Mouse (Mus musculus) neural tube, embryonic 12.5 days (tissue): ENCODE results near the gene Gpc5. TPM values are rescaled to one million over a fixed set of nuclear protein-coding genes. Genes with fewer than 3 reads are reported as not detected.

Experiments used
- ATAC-seq: fragments of 200-750 bp; cut with Nextera tagmentation; 2 replicates; pipeline ENCODE4 v1.8.0; 2017; ENCODE audit warnings: low read depth, mild to moderate bottlenecking, moderate TSS enrichment, moderate library complexity; ENCODE audit not compliant: low FRiP score
- H3K27ac ChIP-seq: fragments of 300-500 bp; sonication (generic); 2 replicates; pipeline ENCODE4 v1.5.1; 2016
- H3K27me3 ChIP-seq: fragments of 300-500 bp; sonication (generic); replicated peaks from 2 replicates; pipeline ENCODE4 v1.6.1; 2016; ENCODE audit warnings: mild to moderate bottlenecking
- H3K36me3 ChIP-seq: fragments of 300-500 bp; sonication (generic); 2 replicates; pipeline ENCODE4 v1.6.1; 2016; ENCODE audit warnings: mild to moderate bottlenecking
- H3K4me1 ChIP-seq: fragments of 300-500 bp; sonication (generic); 2 replicates; pipeline ENCODE4 v1.6.1; 2016
- H3K4me2 ChIP-seq: fragments of 300-500 bp; sonication (generic); replicated peaks from 2 replicates; pipeline ENCODE4 v1.6.1; 2016; ENCODE audit warnings: mild to moderate bottlenecking
- H3K4me3 ChIP-seq: fragments of 300-500 bp; sonication (generic); 2 replicates; pipeline ENCODE4 v1.5.1; 2016
- H3K9ac ChIP-seq: fragments of 300-500 bp; sonication (generic); 2 replicates; pipeline ENCODE4 v1.6.1; 2016; ENCODE audit warnings: mild to moderate bottlenecking
- H3K9me3 ChIP-seq: fragments of 300-500 bp; sonication (generic); 2 replicates; pipeline ENCODE4 v1.6.1; 2016; ENCODE audit warnings: mild to moderate bottlenecking
- WGBS: fragments of 180-500 bp; shearing (Covaris S2); methylation state at CpG from one replicate; pipeline ENCODE4 v1.1.7; 2016; 5-methylcytosine and 5-hydroxymethylcytosine counted together
- polyA plus RNA-seq: library from polyadenylated mRNA; unstranded; fragments of >200 nt; fragmentation: Nextera tagmentation; extraction: Ambion mirVana; gene quantifications from 2 replicates; pipeline ENCODE4 v1.2.1, GENCODE M21; 2016

Gene Gpc5
- polyA plus RNA-seq, 1 experiment from 2014 or later = 1.8 TPM

DNA sequence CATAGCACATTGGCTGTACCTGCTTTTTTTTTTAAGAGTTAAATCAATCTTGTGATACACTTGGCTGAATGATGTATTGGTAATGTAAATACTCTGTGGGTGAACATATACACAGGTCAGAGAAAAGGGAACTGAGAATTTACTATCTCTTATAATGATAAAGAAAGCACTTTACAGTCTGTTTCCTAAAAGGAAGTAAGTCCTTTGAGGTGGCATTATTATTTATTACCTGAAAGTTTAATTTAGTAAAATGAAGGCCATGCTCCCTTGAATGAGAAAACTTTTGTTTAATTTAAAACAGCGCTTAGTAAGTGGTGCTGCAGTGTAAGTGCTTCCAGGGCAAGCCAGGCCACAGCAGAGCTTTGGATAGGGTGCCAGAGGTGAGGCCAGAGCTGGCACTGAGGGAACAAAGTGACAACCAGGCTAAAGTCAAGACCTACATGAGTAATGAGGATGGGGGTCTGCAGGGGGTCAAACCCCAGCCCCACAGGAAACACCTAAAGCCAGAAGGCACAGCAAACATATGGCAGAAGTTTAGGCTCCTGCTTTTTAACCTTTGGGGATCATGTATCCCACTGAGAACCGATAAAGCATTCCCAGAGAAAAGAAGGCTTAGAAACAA lies 315.4 kb downstream of the Gpc5 start:
- H3K4me3 ChIP-seq = no peak overlapping the region
- H3K9ac ChIP-seq = no peak overlapping the region
- WGBS = 73% methylated on average over 2 of the region's 2 CpGs
- ATAC-seq = no peak
- H3K36me3 ChIP-seq = no peaks in the 10 kb centered on the region
- no peak overlapping the region for H3K4me2 ChIP-seq
- no peak overlapping the region for H3K27ac ChIP-seq
- no peaks in the 10 kb centered on the region for H3K4me1 ChIP-seq
- no peaks in the 10 kb centered on the region for H3K9me3 ChIP-seq
- H3K27me3 ChIP-seq = no peaks in the 10 kb centered on the region

DNA sequence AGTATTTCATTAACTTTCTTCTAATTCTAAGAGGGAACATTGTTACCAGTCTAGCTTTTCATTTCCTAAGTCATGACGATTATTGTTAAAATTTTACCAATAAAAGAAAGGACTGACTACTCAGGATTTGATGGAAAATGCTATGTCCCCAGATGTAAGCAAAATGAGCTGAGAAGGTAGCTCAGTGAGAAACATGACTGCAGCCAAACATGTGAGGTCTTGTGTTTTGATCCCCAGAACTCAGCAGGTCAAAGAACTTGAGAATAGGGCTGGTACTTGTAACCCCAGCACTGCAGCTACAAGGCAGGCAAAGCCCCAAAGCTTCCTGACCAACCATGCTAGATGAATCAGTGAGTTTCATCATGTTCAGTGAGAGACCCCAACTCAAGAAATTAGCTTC lies 318.9 kb downstream of the Gpc5 start:
- 89% methylated on average over 1 of the region's 1 CpGs for WGBS
- Histone ChIP-seq H3K4me2 (no peak overlapping the region), H3K4me1 (peaks cover 3% of the 10 kb centered on the region; the same call in 1 of the 2 replicates), H3K9me3 (no peaks in the 10 kb centered on the region), H3K36me3 (no peaks in the 10 kb centered on the region), H3K27ac (no peak overlapping the region), H3K27me3 (no peaks in the 10 kb centered on the region), H3K4me3 (no peak overlapping the region), H3K9ac (no peak overlapping the region)
- no peak for ATAC-seq

DNA sequence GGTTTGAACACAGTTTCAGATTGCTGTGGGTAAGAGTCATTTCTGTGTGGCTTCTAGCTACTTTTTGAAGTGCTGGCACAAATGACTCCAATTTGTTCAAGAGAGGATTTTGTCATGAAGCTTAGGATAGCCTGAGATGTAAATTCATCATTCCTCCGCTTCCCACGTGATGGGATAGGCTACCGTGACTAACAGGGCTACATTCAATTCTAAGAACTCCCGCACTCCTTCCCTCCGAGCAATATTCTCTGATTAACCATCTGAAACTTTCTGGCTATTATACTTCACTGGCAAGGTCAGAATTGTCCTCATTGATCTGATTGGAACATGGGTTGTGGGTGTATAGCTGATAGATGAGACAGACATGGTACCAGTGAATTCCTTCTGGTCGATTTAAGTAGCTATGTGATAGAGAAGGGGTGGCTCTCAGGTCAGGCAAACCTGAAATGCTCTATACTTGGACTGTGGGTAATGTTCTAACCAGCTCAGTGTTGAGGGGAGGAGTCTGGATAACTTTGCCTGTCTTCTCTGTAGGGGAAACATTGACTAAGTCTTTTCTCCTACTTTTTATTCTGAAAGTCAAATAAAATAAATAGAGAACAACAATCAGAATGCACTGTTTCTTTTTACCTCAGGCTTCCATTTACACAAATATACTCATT lies 319.6 kb downstream of the Gpc5 start:
- Histone ChIP-seq H3K9ac (no peak overlapping the region), H3K27ac (no peak overlapping the region), H3K4me2 (no peak overlapping the region), H3K4me3 (no peak overlapping the region), H3K36me3 (no peaks in the 10 kb centered on the region), H3K4me1 (peaks cover 3% of the 10 kb centered on the region; the same call in 1 of the 2 replicates), H3K9me3 (no peaks in the 10 kb centered on the region), H3K27me3 (no peaks in the 10 kb centered on the region)
- ATAC-seq = no peak
- WGBS = 53% methylated on average over 6 of the region's 6 CpGs

DNA sequence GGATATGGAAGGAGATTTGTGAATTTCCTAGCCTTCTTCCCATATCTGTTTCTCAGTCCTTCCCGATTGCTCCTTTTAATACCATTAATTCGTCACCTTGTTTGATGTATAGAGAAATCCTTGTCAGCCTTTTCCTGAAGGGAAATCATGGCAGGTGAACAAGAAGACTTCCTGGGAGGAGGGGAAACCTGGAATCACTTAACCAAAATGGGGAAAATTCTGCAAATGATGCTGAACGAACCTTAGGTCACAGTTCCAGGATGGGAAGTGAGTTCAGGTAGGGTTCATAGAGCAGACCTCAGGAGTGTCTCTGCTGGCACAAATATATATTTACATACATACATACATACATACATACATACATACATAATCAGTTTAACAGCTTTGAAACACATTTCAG lies 320.8 kb downstream of the Gpc5 start:
- H3K36me3 ChIP-seq = no peaks in the 10 kb centered on the region
- no peaks in the 10 kb centered on the region for H3K27me3 ChIP-seq
- H3K4me2 ChIP-seq = no peak overlapping the region
- no peak overlapping the region for H3K4me3 ChIP-seq
- 75% methylated on average over 3 of the region's 3 CpGs for WGBS
- H3K9me3 ChIP-seq = no peaks in the 10 kb centered on the region
- H3K9ac ChIP-seq = no peak overlapping the region
- no peak overlapping the region for H3K27ac ChIP-seq
- ATAC-seq = no peak
- H3K4me1 ChIP-seq = peaks cover 3% of the 10 kb centered on the region; the same call in 1 of the 2 replicates

DNA sequence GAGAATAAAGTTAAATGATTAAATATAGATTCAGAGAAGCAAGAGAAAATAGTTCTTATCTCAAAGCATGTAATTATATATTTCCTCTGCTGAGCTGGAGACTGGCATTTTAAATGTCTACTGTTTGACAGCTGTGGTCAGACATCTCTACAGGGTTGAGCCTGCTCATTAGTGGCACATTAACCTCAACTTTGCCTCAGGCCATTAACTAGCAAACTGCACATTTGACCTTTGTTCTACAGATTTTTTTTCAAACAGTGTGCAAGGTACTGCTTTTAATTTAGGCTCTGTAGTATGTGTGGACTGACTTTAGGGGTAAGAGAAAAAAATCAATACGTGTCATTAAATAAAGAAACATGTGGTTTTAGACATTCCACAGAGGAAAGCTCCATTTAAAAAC lies 321.4 kb downstream of the Gpc5 start:
- Histone ChIP-seq H3K4me1 (peaks cover 3% of the 10 kb centered on the region; the same call in 1 of the 2 replicates), H3K27me3 (no peaks in the 10 kb centered on the region), H3K36me3 (no peaks in the 10 kb centered on the region), H3K4me2 (no peak overlapping the region), H3K9ac (no peak overlapping the region), H3K9me3 (no peaks in the 10 kb centered on the region), H3K4me3 (no peak overlapping the region), H3K27ac (no peak overlapping the region)
- 68% methylated on average over 1 of the region's 1 CpGs for WGBS
- peak; percentile 48; the same call in 1 of the 2 replicates for ATAC-seq

DNA sequence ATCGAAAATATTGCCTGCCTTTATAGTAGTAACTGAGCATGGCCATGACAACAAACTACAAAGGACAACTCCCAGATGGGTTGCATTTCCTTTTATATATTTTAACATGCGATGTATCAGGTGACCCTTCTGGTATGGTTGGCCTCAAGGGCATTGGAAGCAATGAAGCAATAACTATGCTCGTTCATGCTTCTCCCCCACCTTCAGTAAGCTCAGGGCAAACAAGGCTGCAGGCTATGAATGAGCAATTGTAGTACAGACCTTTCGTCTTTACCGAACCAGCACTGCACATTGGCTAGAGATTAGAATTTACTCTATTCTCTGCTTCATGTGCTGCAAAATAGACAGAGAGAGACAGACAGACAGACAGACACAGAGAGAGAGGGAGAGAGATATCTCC lies 322.5 kb downstream of the Gpc5 start:
- WGBS = 60% methylated on average over 5 of the region's 5 CpGs
- no peak overlapping the region for H3K4me3 ChIP-seq
- no peaks in the 10 kb centered on the region for H3K27me3 ChIP-seq
- no peak overlapping the region for H3K9ac ChIP-seq
- peak; percentile 29; the same call in 1 of the 2 replicates for ATAC-seq
- H3K27ac ChIP-seq = no peak overlapping the region
- H3K36me3 ChIP-seq = no peaks in the 10 kb centered on the region
- H3K4me2 ChIP-seq = no peak overlapping the region
- peaks cover 3% of the 10 kb centered on the region; the same call in 1 of the 2 replicates for H3K4me1 ChIP-seq
- no peaks in the 10 kb centered on the region for H3K9me3 ChIP-seq

DNA sequence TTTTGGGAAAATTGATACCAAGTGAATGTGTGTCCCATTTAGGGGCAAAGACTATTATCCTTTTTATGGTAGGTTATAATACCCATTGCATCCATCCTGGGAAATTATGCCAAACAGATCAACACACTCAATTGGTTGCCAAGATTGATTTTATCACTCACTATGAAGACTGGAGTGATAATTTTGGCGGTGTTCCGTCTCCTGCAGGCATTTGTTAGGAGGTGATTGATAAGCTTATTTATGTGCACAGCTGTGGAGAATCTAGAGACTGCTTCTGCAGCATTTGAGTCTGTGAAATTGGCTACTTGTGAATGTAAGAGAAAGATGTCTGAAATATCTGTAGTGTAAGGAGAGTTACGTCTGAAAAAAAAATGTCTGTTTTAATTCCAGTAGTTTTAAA lies 340.0 kb downstream of the Gpc5 start:
- Histone ChIP-seq H3K4me1 (no peaks in the 10 kb centered on the region), H3K27ac (no peak overlapping the region), H3K4me2 (no peak overlapping the region), H3K9ac (no peak overlapping the region), H3K27me3 (no peaks in the 10 kb centered on the region), H3K4me3 (no peak overlapping the region), H3K36me3 (no peaks in the 10 kb centered on the region), H3K9me3 (no peaks in the 10 kb centered on the region)
- WGBS = 54% methylated on average over 3 of the region's 3 CpGs
- ATAC-seq = peak; percentile 21; the same call in 1 of the 2 replicates

DNA sequence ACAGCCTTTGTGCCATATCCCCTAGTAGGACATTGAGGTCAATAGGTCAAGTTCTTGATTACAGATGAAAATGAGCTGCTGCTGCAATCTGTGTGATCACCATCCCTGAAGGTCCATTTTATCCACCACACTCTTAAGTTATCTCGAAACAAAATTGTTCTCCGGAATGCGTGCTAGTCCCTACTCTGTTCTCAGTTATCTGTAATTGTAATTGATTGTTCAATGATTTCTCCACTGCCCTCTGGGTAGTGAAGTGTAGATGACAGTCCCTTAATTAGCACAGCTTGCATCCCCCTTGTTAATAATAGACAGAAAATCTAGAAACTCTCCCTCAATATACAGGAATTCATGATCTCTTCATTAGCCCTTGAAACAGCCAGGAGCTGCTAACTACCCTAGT lies 340.4 kb downstream of the Gpc5 start:
- Histone ChIP-seq H3K4me1 (no peaks in the 10 kb centered on the region), H3K36me3 (no peaks in the 10 kb centered on the region), H3K4me3 (no peak overlapping the region), H3K4me2 (no peak overlapping the region), H3K9me3 (no peaks in the 10 kb centered on the region), H3K27ac (no peak overlapping the region), H3K27me3 (no peaks in the 10 kb centered on the region), H3K9ac (no peak overlapping the region)
- peak; percentile 50; the same call in 1 of the 2 replicates for ATAC-seq
- 67% methylated on average over 3 of the region's 3 CpGs for WGBS

DNA sequence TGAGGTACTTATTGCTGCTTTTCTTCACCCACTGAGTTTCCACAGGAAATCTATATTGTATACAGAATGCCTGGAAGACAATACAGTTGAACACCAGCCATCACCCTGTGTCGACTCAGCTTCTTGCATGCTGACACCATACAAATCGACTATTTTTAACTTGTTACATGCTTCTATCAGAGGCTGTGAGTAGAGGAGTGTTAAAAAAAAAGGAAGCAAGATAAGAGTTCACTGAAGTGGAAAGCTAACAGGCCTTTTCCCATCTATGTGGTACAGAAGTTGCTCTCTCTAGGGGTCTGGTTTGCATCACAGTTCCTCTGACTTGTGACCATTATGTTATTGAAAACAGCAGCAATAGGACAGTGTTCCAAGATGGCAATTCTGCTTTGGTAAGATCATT lies 344.6 kb downstream of the Gpc5 start:
- no peaks in the 10 kb centered on the region for H3K27me3 ChIP-seq
- ATAC-seq = no peak
- H3K36me3 ChIP-seq = no peaks in the 10 kb centered on the region
- H3K4me1 ChIP-seq = no peaks in the 10 kb centered on the region
- H3K9ac ChIP-seq = no peak overlapping the region
- H3K9me3 ChIP-seq = no peaks in the 10 kb centered on the region
- no peak overlapping the region for H3K4me3 ChIP-seq
- no peak overlapping the region for H3K27ac ChIP-seq
- H3K4me2 ChIP-seq = no peak overlapping the region
- WGBS = 75% methylated on average over 2 of the region's 2 CpGs

DNA sequence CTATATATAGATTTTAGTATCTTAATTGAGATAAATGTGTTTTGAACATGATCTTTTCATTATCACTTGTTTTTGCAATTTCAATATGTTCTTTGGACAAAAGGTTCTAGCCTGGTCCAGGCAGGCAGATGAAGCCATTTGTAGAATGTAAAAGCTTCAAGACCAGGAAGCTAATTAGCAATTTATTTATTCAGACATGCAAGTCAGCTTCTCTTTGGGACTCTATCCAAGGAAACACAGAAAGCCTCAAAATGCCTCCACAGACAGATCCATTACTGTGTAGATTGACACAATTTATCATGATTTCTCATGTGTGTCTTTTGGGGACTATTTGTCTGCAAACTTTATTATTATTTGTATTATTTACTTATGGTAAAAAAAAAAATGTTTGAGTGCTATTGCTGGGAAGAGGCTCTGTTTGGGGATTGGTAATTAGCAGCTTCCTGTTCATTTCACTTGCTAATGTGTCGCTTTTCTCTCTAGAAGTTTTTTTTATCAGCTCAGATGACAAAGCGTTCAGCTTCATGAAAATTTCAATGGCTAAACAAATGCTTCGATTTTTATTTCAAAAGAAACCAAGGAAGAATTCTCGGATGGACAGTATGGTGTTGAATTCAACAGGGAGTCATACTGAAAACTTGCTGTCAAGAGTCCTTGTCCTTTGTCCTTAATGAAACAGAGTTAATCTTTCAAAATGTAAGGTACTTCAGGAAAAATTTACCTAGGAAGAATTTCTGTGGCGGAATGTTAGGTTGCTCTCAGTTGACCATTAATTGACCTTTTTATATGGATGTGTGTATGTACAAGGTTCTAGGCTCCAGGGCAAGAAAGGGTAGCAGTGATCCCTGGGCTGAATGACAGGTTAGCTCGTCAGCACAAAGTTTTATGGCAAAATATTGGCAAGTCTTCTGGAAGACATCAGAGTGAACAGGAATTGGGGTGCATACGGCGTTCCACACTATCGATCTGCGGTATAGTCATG lies 353.1 kb downstream of the Gpc5 start:
- H3K36me3 ChIP-seq = no peaks in the 10 kb centered on the region
- ATAC-seq = no peak
- WGBS = 82% methylated on average over 10 of the region's 10 CpGs
- no peak overlapping the region for H3K27ac ChIP-seq
- H3K4me2 ChIP-seq = no peak overlapping the region
- H3K4me3 ChIP-seq = no peak overlapping the region
- no peaks in the 10 kb centered on the region for H3K9me3 ChIP-seq
- H3K27me3 ChIP-seq = no peaks in the 10 kb centered on the region
- no peak overlapping the region for H3K9ac ChIP-seq
- H3K4me1 ChIP-seq = no peaks in the 10 kb centered on the region

DNA sequence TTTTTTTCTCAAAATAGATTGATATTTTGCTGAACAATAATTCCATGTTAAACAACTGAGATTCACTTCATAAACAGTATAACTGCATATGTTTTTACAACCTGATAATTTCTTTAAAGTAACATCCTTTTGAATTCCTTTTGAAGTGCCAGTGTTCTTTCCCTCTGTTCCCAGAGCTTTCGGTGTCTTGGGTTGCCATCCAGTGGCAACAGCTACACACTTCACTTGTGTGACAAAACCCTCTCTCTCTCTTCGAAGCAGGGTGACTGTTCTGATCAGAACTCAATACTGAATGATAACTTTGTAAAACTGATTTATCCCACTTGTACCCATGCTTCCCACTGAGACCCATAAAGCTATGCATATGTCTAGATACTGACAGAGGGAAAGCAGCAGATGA lies 358.9 kb downstream of the Gpc5 start:
- no peak for ATAC-seq
- 66% methylated on average over 2 of the region's 2 CpGs for WGBS
- Histone ChIP-seq H3K27me3 (no peaks in the 10 kb centered on the region), H3K36me3 (no peaks in the 10 kb centered on the region), H3K27ac (no peak overlapping the region), H3K9ac (no peak overlapping the region), H3K4me3 (no peak overlapping the region), H3K9me3 (no peaks in the 10 kb centered on the region), H3K4me2 (no peak overlapping the region), H3K4me1 (no peaks in the 10 kb centered on the region)

DNA sequence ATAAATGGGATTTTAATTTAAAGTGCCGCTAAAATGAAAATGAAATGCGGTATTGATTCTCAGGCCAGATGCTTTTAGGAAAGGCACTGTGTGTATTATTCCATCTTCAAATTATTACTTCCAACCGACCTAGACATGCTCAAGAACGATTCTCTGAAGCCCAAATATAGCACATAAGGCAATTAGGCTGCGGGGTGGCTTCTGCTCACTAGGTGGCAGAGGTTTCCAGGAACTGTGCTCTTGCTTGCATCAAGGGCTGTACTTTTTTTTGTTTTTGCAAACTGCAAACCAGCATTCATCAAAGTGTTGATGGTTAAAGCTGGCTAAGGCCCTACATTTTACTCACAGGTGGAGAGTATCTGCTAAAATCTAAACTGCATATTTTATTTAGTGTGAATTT lies 375.9 kb downstream of the Gpc5 start:
- no peaks in the 10 kb centered on the region for H3K9me3 ChIP-seq
- ATAC-seq = no peak
- H3K4me3 ChIP-seq = no peak overlapping the region
- H3K4me1 ChIP-seq = no peaks in the 10 kb centered on the region
- H3K36me3 ChIP-seq = no peaks in the 10 kb centered on the region
- no peak overlapping the region for H3K4me2 ChIP-seq
- H3K27ac ChIP-seq = no peak overlapping the region
- H3K9ac ChIP-seq = no peak overlapping the region
- H3K27me3 ChIP-seq = no peaks in the 10 kb centered on the region
- 60% methylated on average over 5 of the region's 5 CpGs for WGBS
